Mouse (Mus musculus) ZHBTc4 (cell line): ENCODE measurements at regions not wholly inside any gene's neighbourhood (a gene's known extent, or its start where the extent isn't known, plus 50 kb on each side); places are given as distances from the start of the nearest gene placed in this dataset.

Experiments
- DNase-seq: peaks from one replicate; pipeline ENCODE4 v3.0.0-alpha.2; 2011; ENCODE audit warnings: low read depth, low spot score

DNA sequence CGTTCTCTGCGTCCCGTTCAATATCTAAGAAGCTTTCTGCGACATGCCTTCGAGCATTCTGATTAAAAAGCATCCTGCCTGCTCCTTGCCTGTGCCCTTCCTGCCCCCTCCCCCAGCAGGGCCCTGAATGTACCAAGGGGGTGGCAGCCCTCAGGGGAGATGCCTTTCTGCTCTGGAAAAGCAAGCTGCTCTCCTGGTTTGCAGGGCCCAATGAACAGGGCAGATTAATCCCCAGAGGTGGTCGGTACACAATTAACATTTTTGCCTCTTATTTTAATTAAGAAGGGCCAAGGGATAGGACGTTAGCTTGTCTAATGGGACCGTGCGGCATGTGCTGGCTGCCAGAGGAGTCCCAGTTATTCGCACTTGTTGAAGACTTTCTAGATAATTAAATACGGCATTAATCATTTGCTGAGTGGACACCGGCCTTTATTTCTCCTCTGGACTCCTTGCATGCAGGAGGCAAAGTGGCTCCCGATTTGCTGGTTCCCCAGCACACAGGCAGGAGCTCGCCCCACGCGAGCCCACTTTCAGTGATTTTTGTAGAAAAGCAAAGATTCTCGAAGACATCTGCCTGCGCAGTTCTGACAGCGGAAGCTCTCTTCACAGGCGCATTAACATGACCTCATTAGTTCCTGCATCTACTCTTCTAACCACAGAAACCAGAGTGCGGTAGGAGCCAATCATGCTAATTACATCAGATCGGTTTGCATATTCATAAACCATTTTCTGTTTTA, 336.8 kb upstream of the 4930535I16Rik start:
- DNase-seq, result no peak

DNA sequence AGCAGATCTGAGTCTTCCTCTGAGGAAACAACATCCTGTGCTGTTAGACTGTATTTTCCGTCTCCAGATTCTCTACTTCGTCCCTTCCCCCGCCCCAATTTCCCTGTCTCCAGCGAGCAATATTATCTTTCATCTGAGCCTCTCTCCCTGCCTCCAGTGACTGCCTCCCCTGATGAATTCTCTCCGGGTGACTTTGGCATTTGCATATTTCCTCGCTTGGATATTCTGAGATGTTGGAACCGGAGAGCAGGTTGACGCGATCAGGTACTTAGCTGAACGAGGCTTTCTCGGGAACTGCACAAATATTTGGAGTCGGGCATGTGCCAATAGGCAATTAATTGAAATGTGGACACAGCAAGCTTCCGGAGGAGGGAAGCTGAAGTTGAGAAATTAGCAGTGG, 323.8 kb upstream of the 4930535I16Rik start:
- no peak for DNase-seq

DNA sequence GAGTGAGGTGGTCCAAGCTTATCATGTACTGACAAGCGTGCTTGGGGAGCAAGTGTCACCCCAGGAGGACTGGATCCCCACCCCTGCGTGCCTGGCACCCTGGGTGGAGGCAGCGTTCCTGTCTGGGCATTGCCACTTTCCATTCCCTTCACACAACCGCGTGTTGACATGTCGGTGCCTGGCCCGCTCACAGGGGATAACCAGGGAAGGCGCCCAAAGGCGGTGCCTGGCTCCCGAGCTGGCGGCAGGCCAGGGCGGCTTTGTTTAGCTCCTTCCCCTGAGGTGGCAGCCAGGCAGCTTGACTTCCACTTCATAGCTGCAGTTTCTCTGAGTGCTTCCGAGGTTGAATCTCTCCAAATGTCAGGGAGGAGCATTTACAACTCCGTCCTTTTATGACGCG, 318.7 kb upstream of the 4930535I16Rik start:
- DNase-seq, result no peak

DNA sequence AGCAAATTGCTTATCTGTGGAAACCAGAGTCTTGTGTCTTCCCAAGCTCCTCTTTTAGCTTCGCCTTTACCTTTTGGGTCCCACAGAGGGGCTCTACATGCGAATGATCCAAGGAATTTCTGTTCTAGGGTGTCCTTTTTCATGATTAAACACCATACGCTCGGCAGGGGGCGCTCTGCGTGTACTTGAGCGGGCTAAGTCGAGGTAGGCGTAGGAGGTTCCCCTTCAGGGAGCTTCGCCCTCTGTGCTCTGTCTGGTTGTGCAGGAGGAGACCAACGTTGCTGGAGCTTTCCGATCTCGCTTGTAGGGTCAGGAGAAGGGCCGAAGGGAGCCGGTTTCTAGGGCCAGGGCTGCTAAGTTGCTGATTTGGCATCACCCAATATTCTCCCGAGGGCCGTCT, 310.7 kb upstream of the 4930535I16Rik start:
- peak; percentile 80 for DNase-seq

DNA sequence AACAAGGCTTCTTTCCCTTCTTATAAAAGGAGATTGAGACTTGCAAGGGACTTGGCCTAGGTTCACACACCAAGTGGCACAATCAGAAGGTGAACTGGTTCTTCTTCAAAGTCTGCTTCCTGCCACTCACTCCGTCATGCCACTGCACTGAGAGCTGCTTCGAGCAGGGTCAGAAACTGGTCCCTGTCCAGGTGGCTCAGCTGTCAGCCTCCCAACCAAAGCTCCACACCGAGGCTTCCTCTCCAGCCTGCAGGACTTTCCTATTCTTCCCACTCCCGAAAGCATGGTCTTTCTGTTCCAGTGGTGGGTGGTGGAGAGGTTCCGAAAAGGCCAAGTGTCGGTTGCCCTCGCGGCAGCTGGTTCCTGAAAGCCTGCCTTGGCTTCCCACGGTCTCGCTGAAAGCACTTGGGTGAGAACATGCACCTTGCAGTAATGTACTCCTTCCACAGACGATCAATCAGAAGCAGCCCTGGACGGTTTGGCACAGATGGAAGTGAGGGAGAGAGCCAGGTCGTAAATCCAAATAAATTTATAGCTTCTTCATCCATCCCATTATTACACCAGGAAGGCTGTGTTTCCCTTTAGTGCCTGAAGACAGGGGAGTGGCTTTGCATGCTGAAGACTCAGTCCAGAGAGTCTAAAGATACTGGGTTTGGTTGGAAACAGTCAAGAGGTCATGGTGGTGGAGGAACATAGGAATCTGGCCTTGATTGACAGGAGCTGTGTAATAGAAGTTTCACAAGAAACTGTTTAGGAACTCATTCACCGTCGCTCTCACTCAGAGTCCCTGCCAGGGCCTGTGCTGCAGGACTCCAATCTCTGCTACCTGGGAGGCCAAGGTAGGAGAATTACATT, 306.1 kb upstream of the 4930535I16Rik start:
- no peak for DNase-seq

DNA sequence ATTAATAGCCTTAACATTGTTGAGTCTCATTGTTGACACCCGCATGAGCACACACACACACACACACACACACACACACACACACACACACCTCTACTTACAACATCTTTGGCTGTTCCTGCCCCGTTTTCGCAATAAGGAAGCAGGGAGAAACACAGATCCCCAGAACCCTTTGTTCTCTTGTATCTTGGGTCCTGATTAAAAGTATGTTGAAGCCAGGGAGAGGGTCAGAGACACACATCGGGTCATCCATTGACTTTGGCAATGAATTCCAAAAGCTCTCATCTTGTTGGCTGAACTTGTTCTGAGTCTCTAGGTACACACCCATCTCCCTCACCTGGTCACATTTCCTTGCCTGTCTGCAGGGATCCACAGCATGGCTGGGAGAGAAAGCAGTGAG, 303.9 kb upstream of the 4930535I16Rik start:
- no peak for DNase-seq

DNA sequence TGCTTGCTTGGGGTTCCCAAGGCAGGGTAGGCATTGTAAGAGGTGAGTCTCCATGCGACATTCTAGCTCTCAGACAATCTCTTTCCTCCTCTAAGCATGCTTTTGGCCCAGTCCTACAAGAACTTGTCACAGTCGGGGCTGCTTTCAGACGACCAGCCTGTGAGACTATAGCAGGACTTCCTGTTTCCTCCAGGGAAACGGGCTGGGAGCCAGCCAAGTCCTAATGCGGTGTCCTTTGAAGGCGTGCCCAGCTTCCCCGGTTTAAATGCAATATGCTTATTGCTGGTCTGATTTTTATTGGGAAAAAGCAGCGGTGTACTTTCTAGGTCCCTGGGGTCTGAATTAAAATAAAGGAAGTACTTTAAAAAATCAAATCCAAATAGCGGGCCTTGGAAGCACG, 299.4 kb upstream of the 4930535I16Rik start:
- no peak for DNase-seq

DNA sequence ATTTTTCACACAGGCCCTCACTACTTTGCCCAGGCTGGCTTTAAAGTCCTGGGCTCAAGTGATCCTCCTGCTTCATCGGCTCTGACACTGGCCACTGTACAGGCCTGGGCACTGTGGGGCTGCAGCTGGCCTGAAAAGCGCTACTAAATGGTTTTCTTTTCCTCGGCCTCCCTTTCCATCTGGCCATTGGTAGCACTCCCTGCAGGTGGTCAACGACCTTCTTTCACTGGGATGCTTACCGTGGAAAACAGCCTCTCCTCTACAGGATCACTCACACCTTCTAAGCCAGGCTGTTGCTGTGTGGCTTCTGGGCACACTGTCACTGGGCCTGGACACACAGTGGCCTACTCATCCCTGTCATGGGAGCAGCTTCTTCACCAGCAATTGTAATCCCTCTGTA, 298.5 kb upstream of the 4930535I16Rik start:
- DNase-seq, result no peak

DNA sequence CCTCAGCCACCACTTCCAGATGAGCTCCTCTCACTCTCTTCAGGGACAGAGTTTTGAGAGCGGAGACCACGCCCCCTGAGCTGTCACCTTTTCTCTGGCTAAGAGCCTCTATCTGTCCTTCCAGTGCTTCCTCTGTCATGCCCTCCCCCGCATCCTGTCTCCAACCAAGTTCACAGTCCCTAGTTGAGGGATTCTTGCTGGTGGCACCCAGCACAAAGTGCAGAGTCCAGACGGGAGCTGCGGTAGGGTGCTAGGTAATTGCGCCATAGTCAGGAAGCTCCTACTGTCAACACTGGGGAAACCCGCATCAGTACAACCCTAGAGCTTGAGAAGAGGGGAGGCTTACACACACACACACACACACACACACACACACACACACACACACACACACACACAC, 297.3 kb upstream of the 4930535I16Rik start:
- DNase-seq, result no peak

DNA sequence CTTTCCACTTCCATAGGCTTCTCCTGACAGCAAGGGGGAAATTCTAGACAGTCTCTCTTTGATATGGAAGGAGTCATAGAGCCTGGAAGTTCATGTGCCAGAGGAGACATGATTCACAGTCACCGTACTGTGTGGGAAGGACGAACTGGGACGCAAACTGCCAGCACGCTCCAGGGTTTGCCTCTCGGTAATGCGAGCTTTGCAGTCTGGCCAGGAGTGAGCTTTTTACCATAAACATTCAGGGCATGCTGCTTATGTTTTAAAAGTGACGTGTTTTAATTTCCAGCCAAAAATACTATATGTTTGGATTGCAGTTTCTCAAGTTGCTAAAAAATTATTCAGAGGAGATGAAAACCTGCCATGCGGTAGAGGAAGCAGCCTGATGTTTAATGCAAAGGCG, 292.3 kb upstream of the 4930535I16Rik start:
- no peak for DNase-seq

DNA sequence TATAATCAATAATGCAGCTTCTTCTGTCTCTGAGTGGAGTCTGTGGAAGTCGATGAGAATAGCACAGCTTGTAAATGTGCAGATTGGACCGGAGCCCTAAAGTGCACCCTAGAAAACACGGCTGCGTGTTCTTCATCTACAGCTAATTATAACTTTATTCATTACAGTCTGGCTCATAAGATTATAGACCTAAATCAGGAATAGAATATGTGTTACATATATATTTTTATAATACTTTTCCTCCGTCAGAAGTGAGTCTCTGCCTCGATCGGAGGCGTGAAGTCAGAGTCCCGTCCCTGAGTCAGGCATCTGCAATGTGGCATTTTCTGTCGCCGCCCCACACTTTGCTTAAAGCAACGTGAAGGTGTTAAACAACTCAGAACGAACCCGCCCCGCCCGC, 288.7 kb upstream of the 4930535I16Rik start:
- DNase-seq, result no peak

DNA sequence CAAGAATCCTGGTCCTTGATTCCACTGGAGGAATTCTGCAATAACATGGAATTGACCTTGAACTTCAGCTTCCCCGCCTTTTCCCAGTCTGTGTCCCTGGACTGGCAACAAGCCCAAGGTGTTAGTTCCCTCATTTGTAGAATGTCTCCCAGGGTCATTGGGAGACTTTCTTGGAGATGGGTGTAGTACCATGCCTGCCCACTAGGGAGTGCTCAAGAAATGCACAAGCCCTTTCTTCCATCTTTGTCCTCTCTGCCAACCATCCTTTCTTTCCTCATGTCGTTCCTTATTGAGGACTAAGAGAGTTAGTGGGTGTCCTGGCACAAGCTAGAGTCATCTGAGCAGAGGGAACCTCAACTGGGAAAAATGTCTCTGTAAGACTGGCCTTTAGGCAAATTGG, 285.9 kb upstream of the 4930535I16Rik start:
- DNase-seq, result peak; percentile 63

DNA sequence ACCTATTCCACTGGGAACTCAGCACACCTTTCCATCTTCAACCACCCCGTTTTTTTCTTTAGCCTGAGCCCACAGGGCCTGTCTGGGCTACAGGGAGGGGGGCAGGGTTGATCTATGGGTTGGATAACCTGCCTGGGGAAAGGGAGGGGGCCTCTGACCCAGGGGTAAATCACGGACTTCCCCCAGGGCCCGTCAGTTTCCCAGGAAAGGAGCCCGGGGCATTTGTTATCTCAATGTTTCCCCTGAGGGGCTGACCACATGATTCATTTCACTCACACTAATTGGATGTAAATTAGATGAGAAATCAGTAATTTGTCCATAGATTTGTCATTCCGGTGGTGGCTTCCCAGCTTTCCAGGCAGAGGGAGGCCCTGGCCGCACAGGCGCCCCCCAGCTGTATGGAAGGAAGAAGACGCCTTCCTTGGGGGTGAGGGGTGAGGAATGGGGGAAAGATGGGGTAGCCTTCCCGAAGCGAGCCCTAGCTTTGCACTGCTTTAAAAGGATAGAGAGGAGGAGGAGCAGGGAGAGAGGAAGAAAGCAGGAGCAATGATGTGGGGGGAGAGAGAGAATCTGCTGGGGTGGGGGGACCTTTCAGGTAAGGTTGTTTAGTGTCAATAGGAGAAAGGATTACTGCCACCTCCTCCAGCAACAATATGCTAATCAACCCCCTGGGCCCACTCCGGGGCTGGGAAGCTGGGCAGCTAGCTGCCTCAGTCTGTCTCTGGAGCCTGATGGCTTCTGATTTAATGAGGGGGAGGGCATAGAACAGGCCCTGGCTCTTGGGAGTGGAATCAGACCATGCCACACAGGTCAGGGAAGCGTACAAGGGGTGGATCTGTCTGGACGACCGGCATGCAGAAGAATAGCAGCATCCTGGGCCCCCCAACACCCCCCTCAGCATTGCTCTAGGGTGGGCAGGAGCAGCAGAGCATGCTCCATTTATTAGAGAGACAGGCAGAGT, 282.3 kb upstream of the 4930535I16Rik start:
- no peak for DNase-seq

DNA sequence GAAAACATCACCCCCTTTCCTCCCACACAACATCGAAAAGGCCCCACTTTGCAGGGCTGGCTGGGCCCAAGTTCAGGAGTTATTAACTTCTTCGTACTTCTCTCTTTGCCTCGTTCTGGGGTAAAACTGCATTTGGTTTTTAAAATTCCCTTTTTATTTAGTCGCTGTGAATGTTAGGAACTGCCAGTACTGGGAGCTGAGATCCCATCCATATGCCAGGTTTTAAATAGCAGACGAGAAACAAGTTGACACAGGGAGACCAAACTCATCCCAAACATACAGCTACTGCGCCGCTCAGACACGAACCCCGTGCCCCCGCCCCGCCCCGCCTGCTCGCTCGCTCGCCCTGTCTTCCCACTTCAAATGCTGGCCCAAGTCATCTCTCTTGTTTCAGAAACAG, 281.0 kb upstream of the 4930535I16Rik start:
- DNase-seq, result no peak

DNA sequence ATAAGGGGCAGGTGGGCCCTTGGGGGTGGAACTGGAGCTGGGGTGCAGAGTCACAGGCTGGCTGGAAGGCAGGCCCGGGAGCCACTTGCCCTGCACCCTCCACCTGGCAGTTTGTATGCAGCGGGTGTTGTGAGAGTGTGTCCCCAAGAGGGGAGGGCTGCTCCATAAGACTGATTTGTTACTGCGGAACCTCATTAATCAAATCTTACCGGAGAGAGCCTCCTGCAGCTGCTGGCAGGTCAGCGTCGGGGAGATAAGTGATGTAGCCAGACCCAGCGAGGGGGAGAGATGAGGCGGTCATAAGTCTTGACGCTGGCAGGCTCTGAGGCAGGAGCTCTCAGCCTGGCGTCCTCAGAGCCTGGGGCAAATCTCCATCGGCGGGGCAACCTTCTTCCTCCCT, 278.9 kb upstream of the 4930535I16Rik start:
- no peak for DNase-seq

DNA sequence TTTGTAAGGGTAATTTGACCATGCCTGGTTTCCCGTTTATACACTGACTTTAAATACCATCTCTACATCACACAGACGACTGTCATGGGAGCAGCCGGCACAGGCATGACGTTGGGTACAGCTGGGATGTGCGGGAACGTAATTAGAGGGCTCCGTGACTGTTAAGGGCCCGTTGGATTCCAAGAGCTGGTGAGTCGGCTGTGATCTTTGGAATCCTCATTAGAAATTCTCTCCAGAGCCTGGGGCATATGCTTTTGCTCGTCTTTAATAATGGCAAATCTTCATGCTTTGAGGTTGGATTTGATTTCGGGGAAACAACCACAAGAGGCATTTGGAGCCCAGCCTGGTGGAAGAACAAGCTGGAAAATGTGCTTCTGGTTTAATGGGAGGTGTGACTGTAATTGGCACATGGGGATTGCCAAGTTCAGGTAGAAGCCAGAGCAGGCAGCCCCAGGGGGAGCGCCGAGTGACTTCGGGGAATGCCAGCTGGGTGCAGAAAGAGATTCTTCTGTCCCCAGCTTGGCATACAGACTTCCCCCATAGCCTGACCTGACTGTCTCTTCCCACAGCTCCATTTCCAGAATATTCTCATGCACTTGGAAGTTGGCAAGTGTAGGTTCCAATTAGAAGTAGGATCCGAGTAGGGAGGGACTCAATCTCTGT, 275.4 kb upstream of the 4930535I16Rik start:
- no peak for DNase-seq

DNA sequence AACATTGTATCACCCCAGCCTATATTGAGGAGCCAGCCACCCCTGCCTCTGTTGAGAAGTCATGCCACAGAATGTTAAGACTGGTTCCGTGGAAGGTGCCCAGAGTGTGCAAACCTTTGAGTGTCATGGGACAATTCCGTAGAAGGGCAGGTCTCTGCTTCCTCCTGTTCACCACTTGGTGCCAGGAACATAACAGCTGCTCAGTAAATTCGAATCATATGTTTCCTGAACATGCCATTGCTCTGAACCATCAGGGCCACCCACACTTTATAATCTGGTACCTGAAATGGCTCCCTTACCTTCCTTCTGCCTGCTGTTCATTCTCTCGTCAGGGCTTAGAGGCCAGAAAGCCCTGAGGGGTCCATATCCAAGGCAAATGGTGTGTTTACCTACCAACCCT, 273.0 kb upstream of the 4930535I16Rik start:
- no peak for DNase-seq

DNA sequence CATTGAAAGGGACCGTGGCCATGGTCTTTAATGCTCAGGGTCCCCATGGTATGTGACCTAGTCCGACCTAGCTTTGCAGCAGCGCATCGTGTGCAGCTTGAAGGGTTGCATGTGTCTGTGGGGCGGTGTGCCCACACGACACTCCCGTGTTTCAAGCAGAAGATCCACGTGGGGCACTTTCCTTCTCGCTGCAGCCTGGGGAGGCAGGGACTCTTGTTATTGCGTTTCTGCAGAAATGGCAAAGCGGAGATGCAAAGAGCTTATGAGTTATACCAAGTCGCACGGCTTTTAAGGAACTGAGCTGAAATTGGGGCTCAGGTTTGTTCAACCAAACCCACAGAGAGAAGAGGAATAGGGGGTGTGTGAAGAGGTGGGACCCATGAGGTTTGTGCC, 272.2 kb upstream of the 4930535I16Rik start:
- DNase-seq, result no peak

DNA sequence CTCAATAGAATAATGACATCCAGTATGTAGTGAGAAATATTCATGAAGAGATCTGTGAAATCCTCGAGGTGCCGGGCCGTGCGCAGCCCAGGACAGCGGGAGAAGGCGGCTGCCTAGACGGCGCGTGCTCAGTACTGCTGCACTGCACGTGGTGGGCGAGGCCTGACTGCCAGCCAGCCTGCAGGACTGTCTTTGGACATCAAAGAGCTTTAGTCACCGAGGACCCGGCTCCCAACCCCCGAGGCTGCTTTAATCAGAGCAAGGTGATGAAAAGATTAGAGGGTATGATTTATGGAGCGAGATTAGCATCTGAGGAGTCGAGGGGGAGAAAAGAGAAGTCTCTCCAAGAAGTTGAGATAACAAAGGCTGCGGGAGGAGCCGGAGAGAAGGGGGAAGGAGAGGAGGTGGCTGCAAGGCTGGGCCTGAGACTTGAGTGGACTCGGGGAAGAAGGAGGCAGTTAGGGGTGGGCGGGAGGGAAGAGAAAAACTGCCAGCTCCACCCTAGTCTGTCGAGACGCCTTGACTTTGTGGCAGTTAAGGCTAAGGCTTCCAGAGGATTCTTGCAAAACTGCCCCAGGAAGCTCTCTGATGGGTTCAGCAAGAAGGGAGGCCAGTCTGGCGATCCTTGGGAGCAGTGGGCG, 271.6 kb upstream of the 4930535I16Rik start:
- DNase-seq, result peak; percentile 41

DNA sequence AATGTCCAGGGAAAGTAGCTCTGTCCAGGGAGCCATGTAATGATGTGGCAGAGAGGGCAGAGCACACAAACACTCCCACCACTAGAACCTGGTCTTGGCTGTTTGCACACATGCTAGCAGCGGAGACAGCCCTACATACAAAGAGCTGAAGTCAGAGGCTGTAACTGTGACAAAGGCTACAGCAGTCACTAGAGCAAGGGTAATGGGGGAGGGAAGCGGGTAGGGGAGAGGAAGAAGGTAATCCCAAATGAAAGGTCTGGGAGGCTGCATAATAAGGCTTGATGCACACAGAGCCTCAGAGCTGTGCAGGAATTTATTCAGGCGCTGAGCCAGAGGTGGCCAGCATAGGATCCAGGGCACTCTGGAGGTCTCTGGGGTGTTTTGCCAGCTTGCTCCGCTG, 269.3 kb upstream of the 4930535I16Rik start:
- DNase-seq, result no peak

DNA sequence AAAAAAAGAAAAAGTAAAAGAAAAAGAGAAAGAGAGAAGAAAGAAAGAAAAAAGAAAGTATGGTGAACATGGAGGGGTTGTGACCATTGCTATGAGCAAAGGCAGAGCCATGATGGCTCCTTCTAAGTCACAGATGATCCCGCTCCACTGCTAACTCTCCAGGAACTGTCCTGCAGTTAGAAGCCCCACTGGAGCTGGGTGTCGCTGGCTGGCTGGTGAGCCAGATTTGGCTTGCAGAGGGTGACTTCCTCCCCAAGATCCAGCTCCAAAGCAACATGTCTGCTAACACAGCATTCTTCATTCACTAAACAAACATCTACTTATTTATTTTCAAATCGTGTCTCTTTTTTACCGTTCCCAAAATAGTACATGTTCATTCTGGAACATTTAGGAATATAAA, 263.5 kb upstream of the 4930535I16Rik start:
- DNase-seq, result no peak
